Mouse (Mus musculus) liver, postnatal 0 days (tissue): ENCODE data around the gene Slc26a6. TPM values are rescaled to one million over a fixed set of nuclear protein-coding genes. Genes with fewer than 3 reads are reported as not detected.

Source experiments
- ATAC-seq: fragments of 200-750 bp; cut with Nextera tagmentation; 2 replicates; pipeline ENCODE4 v1.8.0; 2017; ENCODE audit warnings: mild to moderate bottlenecking, moderate library complexity
- DNase-seq: peaks from one replicate; pipeline ENCODE4 v3.0.0-alpha.2; 2016
- H3K27ac ChIP-seq: fragments of 300-500 bp; sonication (generic); 2 replicates; pipeline ENCODE4 v1.5.1; 2014; ENCODE audit warnings: antibody characterized with exemption, moderate library complexity, mild to moderate bottlenecking, low read depth
- H3K27me3 ChIP-seq: fragments of 300-500 bp; sonication (generic); 2 replicates; pipeline ENCODE4 v1.6.1; 2014; ENCODE audit warnings: low read length, control low read depth, mixed read lengths; ENCODE audit not compliant: insufficient read depth
- H3K36me3 ChIP-seq: fragments of 300-500 bp; sonication (generic); replicated peaks from 2 replicates; pipeline ENCODE4 v1.6.1; 2014; ENCODE audit warnings: mild to moderate bottlenecking, control low read depth, low read length, moderate library complexity, mixed read lengths; ENCODE audit not compliant: insufficient read depth
- H3K4me1 ChIP-seq: fragments of 300-500 bp; sonication (generic); 2 replicates; pipeline ENCODE4 v1.6.1; 2014; ENCODE audit warnings: antibody characterized with exemption, mild to moderate bottlenecking, control low read depth; ENCODE audit not compliant: insufficient read depth
- H3K4me2 ChIP-seq: fragments of 300-500 bp; sonication (generic); 2 replicates; pipeline ENCODE4 v1.6.1; 2014; ENCODE audit warnings: low read depth, mild to moderate bottlenecking, low read length, moderate library complexity, mixed read lengths
- H3K4me3 ChIP-seq: fragments of 300-500 bp; sonication (generic); 2 replicates; pipeline ENCODE4 v1.5.1; 2014; ENCODE audit warnings: low read depth, low read length
- H3K9ac ChIP-seq: fragments of 300-500 bp; sonication (generic); replicated peaks from 2 replicates; pipeline ENCODE4 v1.6.1; 2014; ENCODE audit warnings: mild to moderate bottlenecking, moderate library complexity
- H3K9me3 ChIP-seq: fragments of 300-500 bp; sonication (generic); 2 replicates; pipeline ENCODE4 v1.6.1; 2016; ENCODE audit warnings: mild to moderate bottlenecking, control low read depth, low read length, mixed read lengths
- CTCF ChIP-seq: sonication (generic); IDR thresholded peaks from 2 replicates; pipeline ENCODE4 v1.5.1; 2016; ENCODE audit warnings: antibody characterized with exemption, low read depth
- EP300 ChIP-seq: IDR thresholded peaks from 2 replicates; pipeline ENCODE4 v1.6.1; 2016; ENCODE audit warnings: antibody characterized with exemption, low read depth, mild to moderate bottlenecking
- WGBS: fragments of 180-500 bp; shearing (Covaris S2); extraction: QIAGEN DNeasy Blood & Tissue Kit; methylation state at CpG from one replicate; pipeline ENCODE4 v1.1.7; 2014; ENCODE audit not compliant: insufficient replicate concordance; 5-methylcytosine and 5-hydroxymethylcytosine counted together
- polyA plus RNA-seq: library from polyadenylated mRNA; unstranded; fragments of >200 nt; fragmentation: Nextera tagmentation; extraction: Ambion mirVana; gene quantifications from 2 replicates; pipeline ENCODE4 v1.2.1, GENCODE M21; 2015

Gene Slc26a6
- polyA plus RNA-seq, 1 experiment from 2014 or later: 2.4 TPM

DNA sequence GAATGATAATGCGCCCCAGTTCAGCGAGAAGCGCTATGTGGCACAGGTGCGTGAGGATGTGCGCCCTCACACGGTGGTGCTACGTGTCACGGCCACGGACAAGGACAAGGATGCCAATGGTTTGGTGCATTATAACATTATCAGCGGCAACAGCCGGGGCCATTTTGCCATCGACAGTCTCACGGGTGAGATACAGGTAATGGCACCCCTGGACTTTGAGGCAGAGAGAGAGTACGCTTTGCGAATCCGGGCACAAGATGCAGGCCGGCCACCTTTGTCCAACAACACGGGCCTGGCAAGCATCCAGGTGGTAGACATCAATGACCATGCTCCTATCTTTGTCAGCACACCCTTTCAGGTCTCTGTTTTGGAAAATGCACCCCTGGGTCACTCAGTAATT lies 25.2 kb upstream of the Slc26a6 start:
- Histone ChIP-seq H3K27ac (no peak overlapping the region), H3K27me3 (peaks cover 88% of the 10 kb centered on the region), H3K9me3 (no peaks in the 10 kb centered on the region), H3K36me3 (no peaks in the 10 kb centered on the region), H3K4me3 (peak overlapping the region; percentile 31), H3K4me2 (peak overlapping the region; percentile 67), H3K9ac (no peak overlapping the region), H3K4me1 (peaks cover 28% of the 10 kb centered on the region)
- ATAC-seq: no peak
- 55% methylated on average over 18 of the region's 18 CpGs for WGBS
- no peak for DNase-seq
- no peak for TF ChIP-seq CTCF
- TF ChIP-seq EP300: no peak

DNA sequence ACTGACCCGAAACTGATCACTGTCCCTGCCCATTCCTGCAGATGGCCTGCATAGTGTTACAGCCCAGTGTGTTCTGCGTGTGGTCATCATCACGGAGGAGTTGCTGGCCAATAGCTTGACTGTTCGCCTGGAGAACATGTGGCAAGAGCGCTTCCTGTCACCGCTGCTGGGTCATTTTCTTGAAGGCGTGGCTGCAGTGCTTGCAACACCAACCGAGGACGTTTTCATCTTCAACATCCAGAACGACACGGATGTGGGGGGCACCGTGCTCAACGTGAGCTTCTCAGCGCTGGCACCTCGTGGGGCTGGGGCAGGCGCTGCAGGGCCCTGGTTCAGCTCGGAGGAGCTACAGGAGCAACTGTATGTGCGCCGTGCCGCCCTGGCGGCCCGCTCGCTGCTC lies 21.4 kb upstream of the Slc26a6 start:
- Histone ChIP-seq H3K4me1 (peaks cover 26% of the 10 kb centered on the region), H3K36me3 (no peaks in the 10 kb centered on the region), H3K4me2 (peak overlapping the region; percentile 74), H3K4me3 (peak overlapping the region; percentile 49), H3K9me3 (no peaks in the 10 kb centered on the region), H3K27me3 (peaks cover 68% of the 10 kb centered on the region), H3K9ac (peak overlapping the region; percentile 36), H3K27ac (peak overlapping the region; percentile 52; the same call in 1 of the 2 replicates)
- WGBS: 2% methylated on average over 23 of the region's 23 CpGs
- DNase-seq (peak; percentile 68), ATAC-seq (peak; percentile 5)
- TF ChIP-seq CTCF (no peak), EP300 (no peak)

DNA sequence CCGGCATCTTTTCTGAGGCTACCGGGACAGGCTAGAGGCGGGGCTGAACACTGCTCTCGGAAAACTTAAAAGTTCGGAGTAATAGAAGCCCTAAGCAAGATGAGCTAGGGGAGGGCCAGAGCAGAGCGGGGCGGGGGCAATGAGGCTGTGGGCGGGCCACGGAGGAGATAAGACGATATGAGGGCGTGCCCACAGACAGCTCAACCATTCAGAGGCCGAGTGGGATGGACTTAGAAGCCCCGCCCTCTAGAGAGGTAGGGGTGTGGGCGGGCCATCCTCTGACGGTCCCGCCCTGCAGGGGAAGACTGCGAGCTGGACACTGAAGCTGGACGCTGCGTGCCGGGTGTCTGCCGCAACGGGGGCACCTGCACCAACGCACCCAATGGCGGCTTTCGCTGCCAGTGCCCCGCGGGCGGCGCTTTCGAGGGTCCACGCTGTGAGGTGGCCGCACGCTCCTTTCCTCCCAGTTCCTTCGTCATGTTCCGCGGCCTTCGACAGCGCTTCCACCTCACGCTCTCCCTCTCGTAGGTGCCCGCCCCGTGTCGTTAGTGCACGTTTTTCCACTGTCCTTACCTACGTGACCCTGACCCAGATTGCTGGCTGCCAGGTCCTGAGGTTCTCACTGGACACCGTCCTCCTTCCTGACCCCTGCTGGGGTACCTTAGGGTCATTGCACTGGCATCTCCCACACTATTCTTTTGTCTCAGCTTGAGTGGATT lies 20.5 kb upstream of the Slc26a6 start:
- Histone ChIP-seq H3K9ac (peak overlapping the region; percentile 36; the same call in 1 of the 2 replicates), H3K4me3 (peak overlapping the region; percentile 49), H3K36me3 (no peaks in the 10 kb centered on the region), H3K9me3 (no peaks in the 10 kb centered on the region), H3K4me1 (peaks cover 21% of the 10 kb centered on the region), H3K4me2 (peak overlapping the region; percentile 74), H3K27me3 (peaks cover 59% of the 10 kb centered on the region), H3K27ac (peak overlapping the region; percentile 52; the same call in 1 of the 2 replicates)
- DNase-seq (peak; percentile 92), ATAC-seq (peak; percentile 99)
- WGBS: 5% methylated on average over 46 of the region's 46 CpGs
- TF ChIP-seq CTCF: no peak
- TF ChIP-seq EP300: no peak

- Histone ChIP-seq H3K36me3 (no peaks in the 10 kb centered on the region), H3K4me1 (no peaks in the 10 kb centered on the region), H3K4me2 (no peak overlapping the region), H3K4me3 (no peak overlapping the region), H3K27me3 (no peaks in the 10 kb centered on the region), H3K9ac (no peak overlapping the region), H3K27ac (no peak overlapping the region), H3K9me3 (no peaks in the 10 kb centered on the region)
- ATAC-seq (peak; percentile 77), DNase-seq (peak; percentile 55)
- WGBS: 16% methylated on average over 14 of the region's 14 CpGs
- peak; percentile 53 for TF ChIP-seq CTCF
- no peak for TF ChIP-seq EP300
These were observed 10.1 kb upstream of the Slc26a6 start for GRCm38 (mm10) chr9:108842989-108843388.

DNA sequence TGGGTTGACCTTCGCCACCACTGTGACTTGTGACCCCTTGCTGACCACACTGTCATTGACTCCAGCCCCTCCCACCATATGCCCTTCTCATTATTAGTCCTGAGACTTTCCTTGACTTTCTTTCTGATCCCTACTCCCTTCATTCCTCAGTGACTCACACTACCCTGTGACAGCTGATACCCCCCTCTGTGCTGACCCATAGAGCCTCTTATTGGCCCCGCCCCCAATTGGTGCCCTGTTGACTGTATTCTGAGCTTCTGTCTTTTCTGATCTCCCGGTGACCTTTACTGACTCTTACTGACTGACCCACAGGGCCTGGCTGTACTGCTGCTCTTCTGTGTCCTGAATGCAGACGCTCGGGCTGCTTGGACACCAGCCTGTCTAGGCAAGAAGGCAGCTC lies 7.7 kb upstream of the Slc26a6 start:
- no peak overlapping the region for H3K4me3 ChIP-seq
- TF ChIP-seq CTCF (no peak), EP300 (no peak)
- no peaks in the 10 kb centered on the region for H3K27me3 ChIP-seq
- no peak overlapping the region for H3K4me2 ChIP-seq
- no peaks in the 10 kb centered on the region for H3K36me3 ChIP-seq
- no peak overlapping the region for H3K27ac ChIP-seq
- no peak overlapping the region for H3K9ac ChIP-seq
- DNase-seq (no peak), ATAC-seq (no peak)
- 65% methylated on average over 5 of the region's 5 CpGs for WGBS
- H3K4me1 ChIP-seq: no peaks in the 10 kb centered on the region
- H3K9me3 ChIP-seq: no peaks in the 10 kb centered on the region

GRCm38 (mm10) chr9:108847374-108847773 lies 5.7 kb upstream of the Slc26a6 start:
- H3K4me2 ChIP-seq: no peak overlapping the region
- no peaks in the 10 kb centered on the region for H3K4me1 ChIP-seq
- H3K4me3 ChIP-seq: no peak overlapping the region
- DNase-seq (no peak), ATAC-seq (peak; percentile 39; the same call in 1 of the 2 replicates)
- 62% methylated on average over 4 of the region's 4 CpGs for WGBS
- TF ChIP-seq EP300 (no peak), CTCF (no peak)
- H3K9ac ChIP-seq: no peak overlapping the region
- no peaks in the 10 kb centered on the region for H3K36me3 ChIP-seq
- H3K9me3 ChIP-seq: no peaks in the 10 kb centered on the region
- H3K27me3 ChIP-seq: no peaks in the 10 kb centered on the region
- H3K27ac ChIP-seq: no peak overlapping the region
